Mouse (Mus musculus): ENCODE measurements at regions not wholly inside any gene's neighbourhood (a gene's known extent, or its start where the extent isn't known, plus 50 kb on each side); places are given as distances from the start of the nearest gene placed in this dataset.

DNA sequence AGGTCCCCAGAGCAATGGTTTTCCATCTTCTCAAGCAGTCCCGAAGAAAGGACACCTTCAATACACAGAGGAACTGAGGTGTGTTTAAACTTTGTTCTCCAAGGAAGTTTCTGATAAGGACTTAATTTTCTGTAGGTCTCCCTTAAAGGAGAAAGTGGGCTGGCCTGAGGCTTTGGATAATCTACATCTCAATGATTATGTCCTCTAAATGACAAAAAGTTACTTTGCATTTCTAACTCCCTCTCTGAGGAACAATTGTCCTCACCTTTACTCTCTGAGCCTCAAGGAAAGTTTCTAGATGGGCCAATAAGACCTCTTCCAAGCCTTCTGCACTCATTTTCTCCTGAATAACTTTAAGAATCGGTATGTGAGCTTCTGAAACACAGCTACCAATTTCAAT is 1016.5 kb downstream of the Mat2b start:
- TF ChIP-seq POLR2A (IDR thresholded peaks at IDR 0.05; ENCODE audit: low read depth, low read length), result no peak
- TF ChIP-seq CTCF (IDR thresholded peaks at IDR 0.05; ENCODE audit: borderline replicate concordance, insufficient read depth, low read length), result no peak
